Mouse (Mus musculus) E14TG2a.4 (cell line): ENCODE data around the gene Etnppl.

Source experiments
- CTCF ChIP-seq: conservative IDR thresholded peaks from 2 replicates; pipeline ENCODE4 v1.5.1; 2014; ENCODE audit warnings: low read length
- POU5F1 ChIP-seq: IDR thresholded peaks from 2 replicates; pipeline ENCODE4 v1.6.1; 2014; ENCODE audit warnings: low read length, borderline replicate concordance

- TF ChIP-seq CTCF (no peak), POU5F1 (no peak)
These were observed at the start of gene Etnppl for GRCm38 (mm10) chr3:130617439-130617898.
